Mouse (Mus musculus): ENCODE data around the gene Ctu2. TPM values are rescaled to one million over a fixed set of nuclear protein-coding genes. Genes with fewer than 3 reads are reported as not detected.

Ctu2 gene
- total RNA-seq, 4 experiments from 2014 or later, result 23.4 to 31.5 (median 27.6) TPM

Small RNA genes lying within 50 kb of the gene (microRNA-seq; reads per million reads assigned to microRNA genes)
- 0 reads per million in 2 experiments for gene Gm24366

Other genes starting within 250 kb of the Ctu2 start
- 10 to 100 TPM; 37.3 to 45.5 (median 41.5) TPM for gene Zfpm1, start 194.0 kb upstream of the Ctu2 start, total RNA-seq (2022)
- gene Trhr2, start 115.4 kb upstream of the Ctu2 start, total RNA-seq (2022), result 1 to 10 TPM in 3 of 4 experiments, under 1 TPM in 1; 0.31 to 1.8 (median 1.4) TPM
- 10 to 100 TPM; 39.6 to 42.7 (median 40.9) TPM for gene Zc3h18, start 99.5 kb upstream of the Ctu2 start, total RNA-seq (2022)
- not detected for gene Il17c, start 54.1 kb upstream of the Ctu2 start, total RNA-seq (2022)
- gene Cyba, start 43.2 kb upstream of the Ctu2 start, total RNA-seq (2022), result 10 to 100 TPM in 3 of 4 experiments, 1 to 10 TPM in 1; 7.4 to 54.9 (median 25.7) TPM
- gene Mvd, start 32.7 kb upstream of the Ctu2 start, total RNA-seq (2022), result 10 to 100 TPM; 19.0 to 36.1 (median 25.0) TPM
- not detected for gene Snai3, start 15.4 kb upstream of the Ctu2 start, total RNA-seq (2022)
- gene Rnf166, start 79 bp upstream of the Ctu2 start, total RNA-seq (2022), result 10 to 100 TPM; 26.9 to 40.7 (median 31.3) TPM
- gene Piezo1, start 75.2 kb downstream of the Ctu2 start, total RNA-seq (2022), result 1 to 10 TPM; 4.6 to 7.0 (median 4.9) TPM
- gene Cdt1, start 91.9 kb downstream of the Ctu2 start, total RNA-seq (2022), result 1 to 10 TPM; 1.4 to 2.4 (median 1.7) TPM
- gene Aprt, start 100.8 kb downstream of the Ctu2 start, total RNA-seq (2022), result 10 to 100 TPM; 56.8 to 69.3 (median 60.2) TPM
- 10 to 100 TPM in 2 of 4 experiments, 1 to 10 TPM in 2; 8.0 to 16.5 (median 11.9) TPM for gene Galns, start 135.3 kb downstream of the Ctu2 start, total RNA-seq (2022)
- 10 to 100 TPM; 72.6 to 90.6 (median 75.3) TPM for gene Trappc2l, start 135.5 kb downstream of the Ctu2 start, total RNA-seq (2022)
- not detected for gene Pabpn1l, start 146.6 kb downstream of the Ctu2 start, total RNA-seq (2022)
- 10 to 100 TPM; 30.0 to 39.0 (median 37.0) TPM for gene Cbfa2t3, start 223.0 kb downstream of the Ctu2 start, total RNA-seq (2022)